Mouse (Mus musculus): ENCODE measurements around the gene Snap29. TPM values are rescaled to one million over a fixed set of nuclear protein-coding genes. Genes with fewer than 3 reads are reported as not detected.

Gene Snap29
- polyA plus RNA-seq, 1 experiment from 2014 or later = 8.3 TPM

Other genes with a start within 250 kb of the Snap29 start
- 415 and 422 TPM in 2 replicates for gene Ube2l3, start 203.3 kb upstream of the Snap29 start, polyA plus RNA-seq (2014; fragmentation: Nextera tagmentation; extraction: Ambion mirVana)
- 0.78 and 1.0 TPM in 2 replicates for gene Rimbp3, start 197.4 kb upstream of the Snap29 start, polyA plus RNA-seq (2014; fragmentation: Nextera tagmentation; extraction: Ambion mirVana)
- gene Hic2, start 172.4 kb upstream of the Snap29 start, polyA plus RNA-seq (2014; fragmentation: Nextera tagmentation; extraction: Ambion mirVana) = 7.9 and 8.7 TPM in 2 replicates
- 5.7 and 7.7 TPM in 2 replicates for gene Tmem191c, start 129.9 kb upstream of the Snap29 start, polyA plus RNA-seq (2014; fragmentation: Nextera tagmentation; extraction: Ambion mirVana)
- gene Serpind1, start 74.6 kb upstream of the Snap29 start, polyA plus RNA-seq (2014; fragmentation: Nextera tagmentation; extraction: Ambion mirVana) = 0.24 and 0.74 TPM in 2 replicates
- 43.4 and 45.3 TPM in 2 replicates for gene Pi4ka, start 328 bp downstream of the Snap29 start, polyA plus RNA-seq (2014; fragmentation: Nextera tagmentation; extraction: Ambion mirVana)
- gene Crkl, start 46.0 kb downstream of the Snap29 start, polyA plus RNA-seq (2014; fragmentation: Nextera tagmentation; extraction: Ambion mirVana) = 79.1 and 87.5 TPM in 2 replicates
- gene Aifm3, start 83.6 kb downstream of the Snap29 start, polyA plus RNA-seq (2014; fragmentation: Nextera tagmentation; extraction: Ambion mirVana) = 2.5 and 2.6 TPM in 2 replicates
- gene Lztr1, start 102.7 kb downstream of the Snap29 start, polyA plus RNA-seq (2014; fragmentation: Nextera tagmentation; extraction: Ambion mirVana) = 85.3 and 85.8 TPM in 2 replicates
- gene Thap7, start 125.2 kb downstream of the Snap29 start, polyA plus RNA-seq (2014; fragmentation: Nextera tagmentation; extraction: Ambion mirVana) = 47.6 and 49.3 TPM in 2 replicates
- 0.52 and 1.1 TPM in 2 replicates for gene Lrrc74b, start 155.3 kb downstream of the Snap29 start, polyA plus RNA-seq (2014; fragmentation: Nextera tagmentation; extraction: Ambion mirVana)
- gene P2rx6, start 155.9 kb downstream of the Snap29 start, polyA plus RNA-seq (2014; fragmentation: Nextera tagmentation; extraction: Ambion mirVana) = 0.49 and 0.63 TPM in 2 replicates
- gene Slc7a4, start 177.2 kb downstream of the Snap29 start, polyA plus RNA-seq (2014; fragmentation: Nextera tagmentation; extraction: Ambion mirVana) = 1.9 and 2.1 TPM in 2 replicates
- gene Smpd4, start 213.4 kb downstream of the Snap29 start, polyA plus RNA-seq (2014; fragmentation: Nextera tagmentation; extraction: Ambion mirVana) = 39.1 and 40.9 TPM in 2 replicates
- gene Ccdc74a, start 240.5 kb downstream of the Snap29 start, polyA plus RNA-seq (2014; fragmentation: Nextera tagmentation; extraction: Ambion mirVana) = 4.4 and 5.9 TPM in 2 replicates

All from hindbrain, embryonic 11.5 days (tissue).